Mouse (Mus musculus) embryonic facial prominence, embryonic 13.5 days (tissue): ENCODE results near the gene Uhrf1. TPM values are rescaled to one million over a fixed set of nuclear protein-coding genes. Genes with fewer than 3 reads are reported as not detected.

Source experiments
- ATAC-seq: fragments of 200-750 bp; cut with Nextera tagmentation; 2 replicates; pipeline ENCODE4 v1.8.0; 2017; ENCODE audit warnings: low read depth; ENCODE audit not compliant: insufficient number of reproducible peaks, insufficient read depth, low FRiP score, low TSS enrichment
- H3K27ac ChIP-seq: fragments of 300-500 bp; sonication (generic); 2 replicates; pipeline ENCODE4 v1.5.1; 2015; ENCODE audit warnings: moderate library complexity, mild to moderate bottlenecking, inconsistent platforms
- H3K27me3 ChIP-seq: fragments of 300-500 bp; sonication (generic); 2 replicates; pipeline ENCODE4 v1.6.1; 2015; ENCODE audit warnings: mild to moderate bottlenecking, inconsistent platforms
- H3K36me3 ChIP-seq: fragments of 300-500 bp; sonication (generic); 2 replicates; pipeline ENCODE4 v1.6.1; 2015; ENCODE audit warnings: mild to moderate bottlenecking, inconsistent platforms
- H3K4me1 ChIP-seq: fragments of 300-500 bp; sonication (generic); 2 replicates; pipeline ENCODE4 v1.6.1; 2015; ENCODE audit warnings: inconsistent platforms
- H3K4me2 ChIP-seq: fragments of 300-500 bp; sonication (generic); 2 replicates; pipeline ENCODE4 v1.6.1; 2015; ENCODE audit warnings: moderate library complexity, mild to moderate bottlenecking, inconsistent platforms
- H3K4me3 ChIP-seq: fragments of 300-500 bp; sonication (generic); 2 replicates; pipeline ENCODE4 v1.5.1; 2015; ENCODE audit warnings: mild to moderate bottlenecking, inconsistent platforms
- H3K9ac ChIP-seq: fragments of 300-500 bp; sonication (generic); 2 replicates; pipeline ENCODE4 v1.6.1; 2015; ENCODE audit warnings: mild to moderate bottlenecking, inconsistent platforms
- H3K9me3 ChIP-seq: fragments of 300-500 bp; sonication (generic); 2 replicates; pipeline ENCODE4 v1.6.1; 2016; ENCODE audit warnings: inconsistent platforms
- WGBS: fragments of 180-500 bp; shearing (Covaris S2); methylation state at CpG from one replicate; pipeline ENCODE4 v1.1.7; 2015; ENCODE audit warnings: mixed read lengths; 5-methylcytosine and 5-hydroxymethylcytosine counted together
- polyA plus RNA-seq: library from polyadenylated mRNA; unstranded; fragments of >200 nt; fragmentation: Nextera tagmentation; extraction: Ambion mirVana; gene quantifications from 2 replicates; pipeline ENCODE4 v1.2.1, GENCODE M21; 2015

Gene Uhrf1
- polyA plus RNA-seq, 1 experiment from 2014 or later, result 143 TPM

- peak within 1 kb of the TSS; percentile 79 for H3K9ac ChIP-seq
- H3K9me3 ChIP-seq, result no peaks in the 10 kb centered on the region
- peak within 1 kb of the TSS; percentile 92 for H3K27ac ChIP-seq
- H3K4me1 ChIP-seq, result peaks cover 30% of the 10 kb centered on the region
- peak within 1 kb of the TSS; percentile 77 for H3K4me2 ChIP-seq
- H3K36me3 ChIP-seq, result peaks cover 43% of the 10 kb centered on the region
- WGBS, result 7% methylated on average over 21 of the region's 21 CpGs
- peak within 1 kb of the TSS; percentile 59 for H3K4me3 ChIP-seq
- ATAC-seq, result peak; percentile 85
- H3K27me3 ChIP-seq, result no peaks in the 10 kb centered on the region
Measured at GRCm38 (mm10) chr17:56276643-56277566, 26.2 kb upstream of the Uhrf1 start, which contains the start of gene Ticam1. Gene Ticam1, minus strand, starts transcription at chr17:56276786.

DNA sequence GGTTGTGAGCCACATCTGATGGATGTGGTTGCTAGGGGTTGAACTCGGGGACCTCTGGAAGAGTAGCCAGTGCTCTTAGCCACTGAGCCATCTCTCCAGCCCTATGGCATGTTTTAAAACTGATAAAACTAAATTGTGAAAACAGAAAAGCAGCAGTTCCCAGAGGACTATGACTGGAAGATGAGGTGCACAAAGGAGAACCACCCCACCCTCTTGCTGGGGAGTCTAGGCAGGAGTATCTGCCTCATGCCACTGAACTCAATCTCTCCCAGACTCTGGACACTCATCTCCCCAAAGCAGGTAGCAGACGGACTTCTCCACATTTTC, 25.6 kb upstream of the Uhrf1 start:
- no peak for ATAC-seq
- no peaks in the 10 kb centered on the region for H3K27me3 ChIP-seq
- H3K4me2 ChIP-seq, result peak overlapping the region; percentile 77
- peak overlapping the region; percentile 92 for H3K27ac ChIP-seq
- peaks cover 30% of the 10 kb centered on the region for H3K4me1 ChIP-seq
- H3K9ac ChIP-seq, result peak overlapping the region; percentile 79; the same call in 1 of the 2 replicates
- no peaks in the 10 kb centered on the region for H3K9me3 ChIP-seq
- peaks cover 40% of the 10 kb centered on the region for H3K36me3 ChIP-seq
- peak overlapping the region; percentile 59; the same call in 1 of the 2 replicates for H3K4me3 ChIP-seq
- 42% methylated on average over 2 of the region's 2 CpGs for WGBS

DNA sequence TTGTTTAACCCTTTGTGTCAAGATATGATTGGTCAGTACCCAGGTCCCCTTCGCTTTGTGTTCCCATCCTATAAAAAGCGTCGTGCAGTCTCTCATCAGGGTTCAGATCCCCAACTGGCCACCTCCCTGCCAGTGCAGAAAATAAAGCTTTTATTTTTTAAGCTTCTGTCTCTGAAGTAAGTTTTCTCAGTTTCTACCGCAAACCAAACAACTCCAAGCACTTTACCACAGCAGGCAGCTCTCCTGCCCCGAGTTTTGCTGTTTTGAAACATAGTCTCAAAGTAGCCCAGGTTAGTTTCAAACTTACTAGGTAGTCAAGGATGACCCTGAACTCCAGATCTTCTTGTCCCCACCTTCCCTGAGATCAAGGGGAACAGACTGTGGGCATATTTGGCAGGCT, 24.8 kb upstream of the Uhrf1 start:
- Histone ChIP-seq H3K27me3 (no peaks in the 10 kb centered on the region), H3K9me3 (no peaks in the 10 kb centered on the region), H3K36me3 (peaks cover 45% of the 10 kb centered on the region), H3K4me3 (no peak overlapping the region), H3K4me2 (no peak overlapping the region), H3K27ac (no peak overlapping the region), H3K4me1 (peaks cover 27% of the 10 kb centered on the region), H3K9ac (no peak overlapping the region)
- 94% methylated on average over 5 of the region's 5 CpGs for WGBS
- ATAC-seq, result no peak

DNA sequence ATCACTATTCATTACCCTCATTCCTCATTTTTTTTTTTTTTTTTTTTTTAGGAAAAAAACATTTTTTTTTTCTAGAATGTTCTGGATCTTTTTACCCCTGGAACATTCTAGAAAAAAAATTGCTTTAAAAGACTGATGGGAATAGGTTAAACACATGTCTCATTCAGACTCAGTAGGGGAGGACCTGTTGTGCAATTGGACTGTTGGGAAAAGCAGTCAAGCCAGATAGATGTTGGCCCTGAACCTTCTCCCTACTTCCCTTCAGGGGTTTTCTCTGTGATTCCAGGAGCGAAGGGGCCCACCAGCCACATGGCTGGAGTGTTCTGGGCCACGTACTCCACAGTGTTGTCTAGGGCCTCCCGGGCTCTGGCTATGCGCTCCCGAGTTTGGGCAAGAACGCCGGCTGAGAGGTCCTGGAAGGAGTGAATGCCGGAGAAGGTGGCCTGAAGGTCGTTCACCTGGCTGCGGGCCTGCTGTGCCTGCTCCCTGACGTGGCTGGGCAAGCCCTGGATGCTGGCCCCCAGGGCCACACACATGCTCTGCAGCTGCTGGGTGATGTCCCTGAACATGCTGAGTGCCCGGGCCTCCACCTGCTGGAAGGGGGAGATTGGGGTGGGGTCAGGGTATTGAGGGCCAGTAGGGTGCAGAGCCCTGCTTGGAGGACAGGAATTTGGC, 23.5 kb upstream of the Uhrf1 start:
- Histone ChIP-seq H3K4me2 (no peak overlapping the region), H3K4me1 (peaks cover 24% of the 10 kb centered on the region), H3K9me3 (no peaks in the 10 kb centered on the region), H3K36me3 (peaks cover 52% of the 10 kb centered on the region), H3K9ac (no peak overlapping the region), H3K4me3 (no peak overlapping the region), H3K27ac (no peak overlapping the region), H3K27me3 (no peaks in the 10 kb centered on the region)
- ATAC-seq, result no peak
- WGBS, result 85% methylated on average over 12 of the region's 12 CpGs

DNA sequence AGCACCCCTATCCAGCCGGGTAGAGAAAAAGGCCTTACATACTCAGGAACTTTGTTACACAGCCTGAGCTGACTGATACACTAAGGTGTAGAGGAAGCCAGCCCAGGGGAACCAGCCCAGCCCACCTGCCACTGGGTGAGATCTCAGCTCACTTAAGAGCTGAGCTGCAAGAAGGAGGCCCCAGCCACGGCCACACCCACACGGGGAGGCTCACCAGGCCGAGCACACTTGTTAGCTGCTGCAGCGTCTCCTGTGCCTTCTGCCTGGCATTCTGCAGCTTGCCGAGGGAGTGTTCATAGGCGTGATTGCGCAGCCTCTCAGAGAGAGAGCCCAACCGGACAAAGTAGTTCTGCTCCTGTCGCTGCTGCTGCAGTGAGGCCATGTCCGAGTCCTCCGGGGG, 21.9 kb upstream of the Uhrf1 start:
- H3K4me2 ChIP-seq, result no peak overlapping the region
- H3K9ac ChIP-seq, result no peak overlapping the region
- H3K27me3 ChIP-seq, result no peaks in the 10 kb centered on the region
- no peak overlapping the region for H3K4me3 ChIP-seq
- 84% methylated on average over 12 of the region's 12 CpGs for WGBS
- no peak for ATAC-seq
- H3K9me3 ChIP-seq, result no peaks in the 10 kb centered on the region
- peaks cover 68% of the 10 kb centered on the region for H3K36me3 ChIP-seq
- 0 out of 2 replicates have a peak overlapping the region, but pooled peaks have one; percentile 22 for H3K27ac ChIP-seq
- peaks cover 18% of the 10 kb centered on the region for H3K4me1 ChIP-seq

GRCm38 (mm10) chr17:56282802-56283201, 20.3 kb upstream of the Uhrf1 start:
- ATAC-seq, result no peak
- Histone ChIP-seq H3K27me3 (no peaks in the 10 kb centered on the region), H3K9me3 (no peaks in the 10 kb centered on the region), H3K4me2 (no peak overlapping the region), H3K27ac (no peak overlapping the region), H3K4me3 (no peak overlapping the region), H3K9ac (no peak overlapping the region), H3K4me1 (peaks cover 12% of the 10 kb centered on the region), H3K36me3 (peaks cover 78% of the 10 kb centered on the region)
- 77% methylated on average over 4 of the region's 4 CpGs for WGBS

DNA sequence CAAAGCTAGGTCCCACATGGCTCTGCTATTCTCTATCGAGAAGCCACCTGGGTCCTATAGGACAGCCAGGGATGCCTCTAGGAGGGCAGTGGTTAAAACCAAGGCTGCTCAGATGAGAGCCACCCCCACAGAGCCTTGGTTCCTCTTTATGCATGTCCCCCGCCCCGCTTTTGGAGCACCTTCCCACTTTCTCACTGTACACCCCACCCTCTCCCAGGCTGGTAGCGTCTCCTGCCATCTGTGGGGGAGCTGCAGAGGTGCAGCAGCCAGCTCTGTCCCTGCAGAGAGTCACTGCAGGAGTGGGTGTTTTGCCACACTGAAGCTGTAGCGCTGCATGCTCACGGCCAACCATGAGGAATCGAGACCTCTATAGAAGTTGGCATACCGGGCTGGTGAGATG, 19.8 kb upstream of the Uhrf1 start:
- no peak for ATAC-seq
- Histone ChIP-seq H3K9ac (no peak overlapping the region), H3K4me2 (no peak overlapping the region), H3K27ac (no peak overlapping the region), H3K27me3 (no peaks in the 10 kb centered on the region), H3K9me3 (no peaks in the 10 kb centered on the region), H3K36me3 (peaks cover 78% of the 10 kb centered on the region), H3K4me3 (no peak overlapping the region), H3K4me1 (peaks cover 17% of the 10 kb centered on the region)
- WGBS, result 93% methylated on average over 8 of the region's 8 CpGs

DNA sequence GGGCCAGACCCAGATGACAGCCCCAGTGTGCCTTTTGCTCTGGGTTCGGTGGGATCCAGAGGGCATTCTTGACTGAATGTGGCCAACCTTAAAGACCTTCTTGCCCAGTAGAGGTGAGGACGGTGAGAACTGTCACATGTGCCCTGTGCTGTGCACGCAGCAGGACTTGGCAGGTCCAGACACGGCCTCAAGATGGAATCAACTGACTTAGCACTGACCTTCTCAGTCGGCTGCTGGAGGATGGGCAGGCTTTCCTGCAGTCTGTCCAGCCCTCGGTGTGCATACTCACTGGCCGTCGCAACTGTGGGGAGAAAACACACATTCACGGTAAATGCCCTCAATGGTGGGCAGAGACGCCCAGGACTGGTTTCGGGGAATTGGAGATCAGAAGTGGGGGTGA, 17.1 kb upstream of the Uhrf1 start:
- no peak overlapping the region for H3K4me2 ChIP-seq
- H3K4me3 ChIP-seq, result no peak overlapping the region
- H3K36me3 ChIP-seq, result peaks cover 56% of the 10 kb centered on the region
- no peak overlapping the region for H3K9ac ChIP-seq
- WGBS, result 93% methylated on average over 11 of the region's 11 CpGs
- H3K27me3 ChIP-seq, result no peaks in the 10 kb centered on the region
- peaks cover 32% of the 10 kb centered on the region for H3K4me1 ChIP-seq
- no peaks in the 10 kb centered on the region for H3K9me3 ChIP-seq
- no peak overlapping the region for H3K27ac ChIP-seq
- no peak for ATAC-seq

DNA sequence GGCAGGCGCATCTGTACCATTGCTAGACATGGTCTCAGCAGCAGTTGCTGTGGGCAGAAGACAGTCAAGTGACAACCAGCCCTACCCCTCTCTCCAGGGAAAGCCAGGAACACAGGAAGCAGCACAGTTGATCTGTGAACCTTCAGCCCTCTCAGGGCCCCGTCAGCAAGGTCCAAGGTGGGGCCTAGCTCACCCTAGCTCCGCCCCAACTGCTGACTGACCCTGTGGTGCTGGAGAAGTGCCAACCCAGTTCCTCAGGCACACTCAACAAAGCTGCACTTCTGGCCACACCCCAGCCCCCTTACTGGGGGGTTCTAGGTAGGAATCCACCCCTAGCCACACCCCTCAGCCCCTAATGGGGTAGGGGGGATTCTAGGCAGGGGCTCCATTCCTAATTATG, 15.3 kb upstream of the Uhrf1 start:
- Histone ChIP-seq H3K9ac (peak overlapping the region; percentile 57), H3K9me3 (no peaks in the 10 kb centered on the region), H3K36me3 (peaks cover 41% of the 10 kb centered on the region), H3K4me2 (peak overlapping the region; percentile 82), H3K27ac (0 out of 2 replicates have a peak overlapping the region, but pooled peaks have one; percentile 11), H3K4me3 (no peak overlapping the region), H3K4me1 (peaks cover 40% of the 10 kb centered on the region), H3K27me3 (no peaks in the 10 kb centered on the region)
- ATAC-seq, result no peak
- 63% methylated on average over 3 of the region's 3 CpGs for WGBS

GRCm38 (mm10) chr17:56288866-56289265, 14.3 kb upstream of the Uhrf1 start:
- Histone ChIP-seq H3K4me1 (peaks cover 40% of the 10 kb centered on the region), H3K27ac (peak overlapping the region; percentile 96), H3K36me3 (peaks cover 33% of the 10 kb centered on the region), H3K27me3 (no peaks in the 10 kb centered on the region), H3K4me2 (peak overlapping the region; percentile 82), H3K4me3 (peak overlapping the region; percentile 59), H3K9me3 (no peaks in the 10 kb centered on the region), H3K9ac (peak overlapping the region; percentile 80)
- ATAC-seq, result no peak
- WGBS, result 28% methylated on average over 3 of the region's 3 CpGs

GRCm38 (mm10) chr17:56289371-56290331, 13.5 kb upstream of the Uhrf1 start:
- peak overlapping the region; percentile 59 for H3K4me3 ChIP-seq
- ATAC-seq, result peak; percentile 2; the same call in 1 of the 2 replicates
- H3K36me3 ChIP-seq, result peaks cover 25% of the 10 kb centered on the region
- peak overlapping the region; percentile 80 for H3K9ac ChIP-seq
- H3K27ac ChIP-seq, result peak overlapping the region; percentile 96
- 2% methylated on average over 23 of the region's 23 CpGs for WGBS
- H3K4me2 ChIP-seq, result peak overlapping the region; percentile 82
- peaks cover 40% of the 10 kb centered on the region for H3K4me1 ChIP-seq
- H3K27me3 ChIP-seq, result no peaks in the 10 kb centered on the region
- H3K9me3 ChIP-seq, result no peaks in the 10 kb centered on the region
